Mouse (Mus musculus): ENCODE results near the gene Cd52. TPM values are rescaled to one million over a fixed set of nuclear protein-coding genes. Genes with fewer than 3 reads are reported as not detected.

The Cd52 gene
- polyA plus RNA-seq, 1 experiment from 2014 or later = 4.5 TPM

DNA sequence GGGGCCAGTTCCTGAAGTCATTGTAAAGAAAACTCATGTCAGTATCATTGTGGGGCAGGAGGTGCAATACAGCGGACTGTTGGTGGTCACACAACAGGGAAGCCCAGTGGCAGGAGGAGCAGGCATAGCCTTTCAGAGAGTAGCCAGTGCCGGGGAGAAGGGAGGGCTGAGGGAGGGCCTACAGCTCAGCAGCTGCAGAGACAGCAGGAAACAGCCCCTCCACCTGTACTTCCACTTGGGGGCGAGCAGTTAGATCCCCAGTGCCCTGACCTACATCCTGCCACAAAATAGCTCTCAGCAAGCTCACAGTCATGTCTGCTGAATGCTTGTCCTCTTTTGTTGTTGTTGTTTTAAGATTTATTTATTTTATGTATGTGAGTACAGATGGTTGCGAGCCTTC lies 26.7 kb upstream of the Cd52 start:
- no peak overlapping the region for H3K4me2 ChIP-seq (ENCODE audit: low read length)
- no peaks in the 10 kb centered on the region for H3K27me3 ChIP-seq (ENCODE audit: control insufficient read depth, insufficient read depth, low read length)
- 0 out of 2 replicates have a peak, but pooled peaks cover 5% of the 10 kb centered on the region for H3K4me1 ChIP-seq (ENCODE audit: control insufficient read depth, insufficient read depth, low read length)
- ATAC-seq (ENCODE audit: low FRiP score, low TSS enrichment) (no peak), DNase-seq (no peak)
- H3K4me3 ChIP-seq (replicated peaks; ENCODE audit: low read depth, low read length) = no peak overlapping the region
- no peak overlapping the region for H3K27ac ChIP-seq (replicated peaks; ENCODE audit: low read depth, low read length)
- 52% methylated on average over 4 of the region's 4 CpGs for WGBS
- H3K9me3 ChIP-seq (ENCODE audit: control insufficient read depth, low read length) = no peaks in the 10 kb centered on the region
- no peaks in the 10 kb centered on the region for H3K36me3 ChIP-seq (ENCODE audit: control insufficient read depth, insufficient read depth, low read length)
- no peak overlapping the region for H3K9ac ChIP-seq (replicated peaks; ENCODE audit: low read length)

- ATAC-seq (ENCODE audit: low FRiP score, low TSS enrichment) (no peak), DNase-seq (no peak)
- 88% methylated on average over 4 of the region's 4 CpGs for WGBS
These were observed 26.0 kb upstream of the Cd52 start for GRCm38 (mm10) chr4:134120916-134121315.

GRCm38 (mm10) chr4:134120192-134120805 lies 25.4 kb upstream of the Cd52 start:
- Histone ChIP-seq H3K9ac (replicated peaks; ENCODE audit: low read length) (no peak overlapping the region), H3K27ac (replicated peaks; ENCODE audit: low read depth, low read length) (no peak overlapping the region), H3K4me3 (replicated peaks; ENCODE audit: low read depth, low read length) (no peak overlapping the region), H3K9me3 (ENCODE audit: control insufficient read depth, low read length) (no peaks in the 10 kb centered on the region), H3K36me3 (ENCODE audit: control insufficient read depth, insufficient read depth, low read length) (no peaks in the 10 kb centered on the region), H3K4me2 (ENCODE audit: low read length) (no peak overlapping the region), H3K4me1 (ENCODE audit: control insufficient read depth, insufficient read depth, low read length) (0 out of 2 replicates have a peak, but pooled peaks cover 5% of the 10 kb centered on the region), H3K27me3 (ENCODE audit: control insufficient read depth, insufficient read depth, low read length) (no peaks in the 10 kb centered on the region)
- WGBS = 80% methylated on average over 6 of the region's 6 CpGs
- ATAC-seq (ENCODE audit: low FRiP score, low TSS enrichment) (no peak), DNase-seq (no peak)

More at GRCm38 (mm10) chr4:134120916-134121315, 26.0 kb upstream of the Cd52 start:
- no peaks in the 10 kb centered on the region for H3K36me3 ChIP-seq (ENCODE audit: control insufficient read depth, insufficient read depth, low read length)
- no peak overlapping the region for H3K27ac ChIP-seq (replicated peaks; ENCODE audit: low read depth, low read length)
- H3K4me3 ChIP-seq (replicated peaks; ENCODE audit: low read depth, low read length) = no peak overlapping the region
- H3K27me3 ChIP-seq (ENCODE audit: control insufficient read depth, insufficient read depth, low read length) = no peaks in the 10 kb centered on the region
- no peaks in the 10 kb centered on the region for H3K9me3 ChIP-seq (ENCODE audit: control insufficient read depth, low read length)
- no peak overlapping the region for H3K4me2 ChIP-seq (ENCODE audit: low read length)
- H3K4me1 ChIP-seq (ENCODE audit: control insufficient read depth, insufficient read depth, low read length) = 0 out of 2 replicates have a peak, but pooled peaks cover 5% of the 10 kb centered on the region
- no peak overlapping the region for H3K9ac ChIP-seq (replicated peaks; ENCODE audit: low read length)

DNA sequence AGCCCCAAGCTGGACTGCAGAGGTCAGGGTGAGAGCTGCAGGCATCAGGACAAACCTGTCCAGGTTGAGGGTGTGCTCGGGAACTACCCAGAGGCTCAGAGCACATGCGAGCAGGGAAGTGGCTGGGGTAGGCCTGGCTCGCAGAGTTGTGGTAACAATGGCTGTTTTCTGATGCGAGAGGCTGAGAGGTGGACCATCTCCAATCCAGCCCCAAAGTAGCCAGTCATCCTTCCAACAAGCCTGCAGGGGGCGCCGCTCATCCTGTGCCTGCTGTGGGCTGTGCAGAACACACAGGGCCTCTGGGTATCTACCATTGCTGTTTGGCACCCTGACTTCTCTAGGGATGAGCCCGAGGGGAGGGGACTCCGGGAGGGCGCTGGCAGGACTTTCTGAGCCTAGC lies 24.8 kb upstream of the Cd52 start:
- DNase-seq = peak; percentile 18
- Histone ChIP-seq H3K4me2 (ENCODE audit: low read length) (no peak overlapping the region), H3K9me3 (ENCODE audit: control insufficient read depth, low read length) (no peaks in the 10 kb centered on the region), H3K27me3 (ENCODE audit: control insufficient read depth, insufficient read depth, low read length) (no peaks in the 10 kb centered on the region), H3K36me3 (ENCODE audit: control insufficient read depth, insufficient read depth, low read length) (no peaks in the 10 kb centered on the region), H3K4me3 (replicated peaks; ENCODE audit: low read depth, low read length) (no peak overlapping the region), H3K9ac (replicated peaks; ENCODE audit: low read length) (no peak overlapping the region), H3K4me1 (ENCODE audit: control insufficient read depth, insufficient read depth, low read length) (0 out of 2 replicates have a peak, but pooled peaks cover 5% of the 10 kb centered on the region), H3K27ac (replicated peaks; ENCODE audit: low read depth, low read length) (no peak overlapping the region)
- WGBS = 58% methylated on average over 9 of the region's 9 CpGs
- no peak for ATAC-seq (ENCODE audit: low FRiP score, low TSS enrichment)

- Histone ChIP-seq H3K9ac (replicated peaks; ENCODE audit: low read length) (no peak overlapping the region), H3K4me1 (ENCODE audit: control insufficient read depth, insufficient read depth, low read length) (0 out of 2 replicates have a peak, but pooled peaks cover 1% of the 10 kb centered on the region), H3K9me3 (ENCODE audit: control insufficient read depth, low read length) (no peaks in the 10 kb centered on the region), H3K27me3 (ENCODE audit: control insufficient read depth, insufficient read depth, low read length) (no peaks in the 10 kb centered on the region), H3K4me3 (replicated peaks; ENCODE audit: low read depth, low read length) (no peak overlapping the region), H3K4me2 (ENCODE audit: low read length) (no peak overlapping the region), H3K27ac (replicated peaks; ENCODE audit: low read depth, low read length) (no peak overlapping the region), H3K36me3 (ENCODE audit: control insufficient read depth, insufficient read depth, low read length) (no peaks in the 10 kb centered on the region)
- no peak for ATAC-seq (ENCODE audit: low FRiP score, low TSS enrichment)
- WGBS = 71% methylated on average over 5 of the region's 5 CpGs
- DNase-seq = no peak
These were observed 24.2 kb upstream of the Cd52 start for GRCm38 (mm10) chr4:134119042-134119441.

- WGBS = 84% methylated on average over 14 of the region's 14 CpGs
- no peaks in the 10 kb centered on the region for H3K9me3 ChIP-seq (ENCODE audit: control insufficient read depth, low read length)
- no peak for ATAC-seq (ENCODE audit: low FRiP score, low TSS enrichment)
- no peaks in the 10 kb centered on the region for H3K27me3 ChIP-seq (ENCODE audit: control insufficient read depth, insufficient read depth, low read length)
- H3K4me2 ChIP-seq (ENCODE audit: low read length) = no peak overlapping the region
- H3K4me3 ChIP-seq (replicated peaks; ENCODE audit: low read depth, low read length) = no peak overlapping the region
- no peak overlapping the region for H3K9ac ChIP-seq (replicated peaks; ENCODE audit: low read length)
- no peaks in the 10 kb centered on the region for H3K36me3 ChIP-seq (ENCODE audit: control insufficient read depth, insufficient read depth, low read length)
- H3K4me1 ChIP-seq (ENCODE audit: control insufficient read depth, insufficient read depth, low read length) = peaks cover 5% of the 10 kb centered on the region; the same call in 1 of the 2 replicates
- H3K27ac ChIP-seq (replicated peaks; ENCODE audit: low read depth, low read length) = no peak overlapping the region
- no peak for DNase-seq
These were observed 23.4 kb upstream of the Cd52 start for GRCm38 (mm10) chr4:134118126-134118800.

GRCm38 (mm10) chr4:134117012-134117411 lies 22.1 kb upstream of the Cd52 start:
- Histone ChIP-seq H3K4me1 (ENCODE audit: control insufficient read depth, insufficient read depth, low read length) (peaks cover 9% of the 10 kb centered on the region; the same call in 1 of the 2 replicates), H3K9ac (replicated peaks; ENCODE audit: low read length) (no peak overlapping the region), H3K27ac (replicated peaks; ENCODE audit: low read depth, low read length) (no peak overlapping the region), H3K36me3 (ENCODE audit: control insufficient read depth, insufficient read depth, low read length) (no peaks in the 10 kb centered on the region), H3K9me3 (ENCODE audit: control insufficient read depth, low read length) (no peaks in the 10 kb centered on the region), H3K4me2 (ENCODE audit: low read length) (no peak overlapping the region), H3K4me3 (replicated peaks; ENCODE audit: low read depth, low read length) (no peak overlapping the region), H3K27me3 (ENCODE audit: control insufficient read depth, insufficient read depth, low read length) (no peaks in the 10 kb centered on the region)
- no peak for ATAC-seq (ENCODE audit: low FRiP score, low TSS enrichment)
- DNase-seq = no peak
- 89% methylated on average over 8 of the region's 8 CpGs for WGBS

DNA sequence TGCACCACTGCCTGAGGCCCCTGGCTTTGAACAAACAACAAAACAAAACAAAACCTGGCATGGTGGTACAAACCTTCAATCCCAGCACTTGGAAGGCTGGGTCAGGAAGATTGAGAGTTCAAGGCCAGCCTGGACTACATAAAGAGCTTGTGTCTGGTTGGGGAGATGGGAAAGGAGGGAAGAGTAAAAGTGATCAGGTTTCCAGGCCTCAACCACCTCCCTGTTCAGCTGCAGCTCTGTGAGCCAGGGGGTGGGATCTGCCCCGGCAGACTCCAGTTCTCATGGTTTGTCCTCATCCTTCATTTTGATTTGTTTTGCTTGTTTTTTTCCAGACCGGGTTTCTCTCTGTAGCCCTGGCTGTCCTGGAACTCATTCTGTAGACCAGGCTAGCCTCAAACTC lies 21.6 kb upstream of the Cd52 start:
- Histone ChIP-seq H3K36me3 (ENCODE audit: control insufficient read depth, insufficient read depth, low read length) (no peaks in the 10 kb centered on the region), H3K27me3 (ENCODE audit: control insufficient read depth, insufficient read depth, low read length) (no peaks in the 10 kb centered on the region), H3K4me1 (ENCODE audit: control insufficient read depth, insufficient read depth, low read length) (peaks cover 9% of the 10 kb centered on the region; the same call in 1 of the 2 replicates), H3K9me3 (ENCODE audit: control insufficient read depth, low read length) (no peaks in the 10 kb centered on the region), H3K27ac (replicated peaks; ENCODE audit: low read depth, low read length) (no peak overlapping the region), H3K4me3 (replicated peaks; ENCODE audit: low read depth, low read length) (no peak overlapping the region), H3K9ac (replicated peaks; ENCODE audit: low read length) (no peak overlapping the region), H3K4me2 (ENCODE audit: low read length) (no peak overlapping the region)
- ATAC-seq (ENCODE audit: low FRiP score, low TSS enrichment) (no peak), DNase-seq (no peak)
- 100% methylated on average over 2 of the region's 2 CpGs for WGBS

All from midbrain, embryonic 14.5 days (tissue).